Mouse (Mus musculus): ENCODE measurements around the gene Mypn. TPM values are rescaled to one million over a fixed set of nuclear protein-coding genes. Genes with fewer than 3 reads are reported as not detected.

The Mypn gene
- polyA plus RNA-seq, 1 experiment from 2014 or later: 2.6 TPM

DNA sequence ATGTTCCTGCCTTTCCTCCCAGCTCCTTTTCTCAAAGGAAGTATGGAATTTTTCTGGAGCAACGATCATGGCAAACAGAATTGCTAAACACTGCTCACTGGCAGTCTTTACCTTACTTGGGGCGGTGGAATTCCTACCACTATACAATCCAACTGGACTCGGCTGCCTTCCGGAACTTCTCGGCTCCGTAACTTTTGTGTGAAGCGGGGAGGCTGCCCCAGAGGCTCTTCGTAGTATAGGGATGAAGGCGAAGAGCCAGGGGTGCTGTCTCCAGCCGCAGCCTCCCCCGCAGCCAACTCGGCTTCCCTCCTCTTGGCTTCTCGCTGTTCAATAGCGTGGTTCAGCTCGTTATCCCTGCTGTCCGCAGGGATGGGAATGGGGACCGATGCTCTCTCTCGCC is 11.5 kb downstream of the Mypn start:
- Histone ChIP-seq H3K27ac (no peak overlapping the region), H3K4me1 (no peaks in the 10 kb centered on the region), H3K9ac (no peak overlapping the region), H3K4me2 (replicated peaks) (no peak overlapping the region), H3K36me3 (no peaks in the 10 kb centered on the region), H3K4me3 (no peak overlapping the region), H3K27me3 (no peaks in the 10 kb centered on the region), H3K9me3 (no peaks in the 10 kb centered on the region)
- ATAC-seq (ENCODE audit: low FRiP score, low read depth): no peak
- WGBS: 64% methylated on average over 18 of the region's 18 CpGs

DNA sequence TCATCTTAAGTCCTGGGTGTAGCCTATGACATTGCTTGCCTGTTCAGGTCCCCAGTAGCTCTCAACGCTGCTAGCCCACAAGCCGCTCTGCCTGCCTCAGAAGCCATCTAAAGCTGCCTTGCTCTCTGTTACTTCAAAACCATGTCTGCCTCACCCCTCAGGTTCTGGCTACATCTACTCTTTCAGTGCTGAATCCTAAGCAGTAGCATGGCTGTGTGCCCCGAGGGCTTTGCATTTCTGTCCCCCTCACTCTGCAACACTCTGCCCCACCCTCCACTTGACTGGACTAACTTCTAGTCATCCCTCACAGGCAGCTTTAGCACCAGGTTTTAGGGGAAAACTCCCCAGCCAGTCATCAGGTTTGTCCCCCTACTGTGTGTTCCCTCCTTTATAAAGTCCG is 19.3 kb downstream of the Mypn start:
- 78% methylated on average over 4 of the region's 4 CpGs for WGBS
- no peak overlapping the region for H3K9ac ChIP-seq
- no peaks in the 10 kb centered on the region for H3K27me3 ChIP-seq
- H3K4me3 ChIP-seq: no peak overlapping the region
- H3K4me2 ChIP-seq (replicated peaks): no peak overlapping the region
- no peak for ATAC-seq (ENCODE audit: low FRiP score, low read depth)
- H3K27ac ChIP-seq: no peak overlapping the region
- no peaks in the 10 kb centered on the region for H3K36me3 ChIP-seq
- H3K4me1 ChIP-seq: no peaks in the 10 kb centered on the region
- H3K9me3 ChIP-seq: no peaks in the 10 kb centered on the region

DNA sequence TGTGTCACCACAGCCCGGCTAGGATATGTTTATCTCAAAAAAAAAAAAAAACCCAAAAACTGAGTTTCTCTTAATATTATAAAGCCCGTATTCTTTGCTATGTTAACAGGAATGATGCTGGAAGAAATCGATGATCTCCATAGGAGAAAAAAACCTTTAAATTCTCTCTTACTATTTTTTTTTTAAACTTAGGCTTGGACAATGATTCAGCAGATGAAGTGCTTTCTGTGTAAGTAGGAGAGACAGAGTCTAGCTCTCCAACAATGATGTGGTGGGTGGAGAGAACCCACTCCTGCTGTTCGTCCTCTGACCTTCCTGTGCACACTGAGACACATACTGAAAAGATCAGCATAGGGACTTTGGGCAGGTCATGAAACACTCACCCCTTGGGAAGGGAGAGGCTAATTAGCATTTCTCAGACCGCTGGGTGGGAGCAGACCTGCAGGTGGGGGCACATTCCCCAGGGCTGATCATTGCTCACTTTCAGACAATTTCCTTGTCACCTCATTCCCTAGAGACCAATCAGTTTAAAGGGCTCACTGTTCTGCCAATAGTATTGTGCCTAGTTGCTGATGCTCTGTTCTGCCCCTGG is 21.5 kb downstream of the Mypn start:
- peaks cover 2% of the 10 kb centered on the region; the same call in 1 of the 2 replicates for H3K4me1 ChIP-seq
- H3K27ac ChIP-seq: no peak overlapping the region
- no peaks in the 10 kb centered on the region for H3K9me3 ChIP-seq
- WGBS: 67% methylated on average over 5 of the region's 5 CpGs
- no peaks in the 10 kb centered on the region for H3K27me3 ChIP-seq
- H3K4me2 ChIP-seq (replicated peaks): no peak overlapping the region
- no peak for ATAC-seq (ENCODE audit: low FRiP score, low read depth)
- no peaks in the 10 kb centered on the region for H3K36me3 ChIP-seq
- H3K4me3 ChIP-seq: no peak overlapping the region
- H3K9ac ChIP-seq: no peak overlapping the region

DNA sequence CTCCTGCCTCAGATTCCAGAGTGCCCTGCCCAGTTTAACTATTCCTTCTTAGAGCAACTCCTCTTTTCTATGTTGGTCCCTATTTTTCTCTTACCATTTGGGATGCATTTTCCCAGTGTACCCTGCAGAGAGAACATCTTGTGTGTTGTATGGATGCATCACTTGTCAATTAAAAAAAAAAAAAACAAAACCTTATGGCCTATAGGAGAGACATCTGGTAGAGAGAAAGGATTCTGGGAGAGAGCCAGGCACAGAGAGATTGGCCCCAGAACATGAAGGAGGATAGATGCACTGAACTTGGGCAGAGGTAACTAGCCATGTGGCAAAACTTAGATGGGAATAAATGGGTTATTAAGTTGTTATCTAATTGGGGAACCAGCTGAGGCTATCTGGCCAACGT is 22.6 kb downstream of the Mypn start:
- no peaks in the 10 kb centered on the region for H3K36me3 ChIP-seq
- peaks cover 2% of the 10 kb centered on the region; the same call in 1 of the 2 replicates for H3K4me1 ChIP-seq
- no peak overlapping the region for H3K4me2 ChIP-seq (replicated peaks)

DNA sequence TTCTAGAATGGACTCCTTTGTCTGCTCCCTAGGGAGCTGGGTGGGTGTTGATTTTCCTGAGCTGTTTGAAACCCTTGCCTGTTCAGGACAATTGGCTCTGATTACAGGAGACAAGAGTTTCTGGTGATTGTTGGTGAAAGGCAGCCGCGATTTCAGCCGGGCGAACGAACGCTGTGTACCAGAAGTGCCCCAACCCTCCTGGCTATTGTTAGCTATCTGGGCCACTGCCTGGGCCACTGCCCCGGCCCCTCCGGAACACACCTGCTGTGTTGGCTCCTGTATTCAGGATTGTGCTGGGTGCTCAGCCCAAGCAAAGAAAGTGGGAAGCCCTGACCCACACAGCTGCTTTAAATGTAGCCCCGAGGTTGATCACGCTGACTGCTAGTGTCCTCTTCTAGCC is 24.2 kb downstream of the Mypn start:
- Histone ChIP-seq H3K4me3 (no peak overlapping the region), H3K4me1 (peaks cover 2% of the 10 kb centered on the region; the same call in 1 of the 2 replicates)

More for the DNA sequence above, 22.6 kb downstream of the Mypn start:
- H3K27ac ChIP-seq: no peak overlapping the region
- no peak for ATAC-seq (ENCODE audit: low FRiP score, low read depth)
- no peaks in the 10 kb centered on the region for H3K9me3 ChIP-seq
- 78% methylated on average over 1 of the region's 1 CpGs for WGBS
- H3K4me3 ChIP-seq: no peak overlapping the region
- no peak overlapping the region for H3K9ac ChIP-seq
- no peaks in the 10 kb centered on the region for H3K27me3 ChIP-seq

DNA sequence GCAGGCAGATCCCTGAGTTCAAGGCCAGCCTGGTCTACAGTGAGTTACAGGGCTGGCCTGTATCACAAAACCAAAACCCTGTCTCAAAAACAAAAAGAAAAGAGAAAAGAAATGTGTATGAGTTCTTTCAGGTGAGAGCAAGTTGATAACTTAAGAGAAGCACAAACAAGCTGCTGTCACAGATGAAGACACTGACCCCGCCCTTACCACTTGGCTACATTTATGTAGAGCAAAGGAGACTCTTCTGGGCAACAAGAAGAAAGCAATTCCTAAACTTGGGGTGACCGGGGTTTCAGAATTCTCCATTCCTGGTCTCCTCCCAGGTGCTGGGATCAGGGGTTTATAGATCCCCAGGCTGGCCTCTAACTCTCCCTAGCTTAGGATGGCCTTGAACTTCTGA is 25.4 kb downstream of the Mypn start:
- Histone ChIP-seq H3K4me2 (replicated peaks) (no peak overlapping the region), H3K27ac (no peak overlapping the region), H3K27me3 (no peaks in the 10 kb centered on the region), H3K4me3 (no peak overlapping the region), H3K36me3 (no peaks in the 10 kb centered on the region), H3K9ac (no peak overlapping the region), H3K4me1 (peaks cover 2% of the 10 kb centered on the region; the same call in 1 of the 2 replicates), H3K9me3 (no peaks in the 10 kb centered on the region)
- no peak for ATAC-seq (ENCODE audit: low FRiP score, low read depth)
- 85% methylated on average over 2 of the region's 2 CpGs for WGBS

More for the DNA sequence above, 24.2 kb downstream of the Mypn start:
- ATAC-seq (ENCODE audit: low FRiP score, low read depth): no peak
- no peak overlapping the region for H3K9ac ChIP-seq
- H3K36me3 ChIP-seq: no peaks in the 10 kb centered on the region
- no peaks in the 10 kb centered on the region for H3K9me3 ChIP-seq
- 84% methylated on average over 10 of the region's 10 CpGs for WGBS
- no peaks in the 10 kb centered on the region for H3K27me3 ChIP-seq
- no peak overlapping the region for H3K27ac ChIP-seq
- H3K4me2 ChIP-seq (replicated peaks): no peak overlapping the region

DNA sequence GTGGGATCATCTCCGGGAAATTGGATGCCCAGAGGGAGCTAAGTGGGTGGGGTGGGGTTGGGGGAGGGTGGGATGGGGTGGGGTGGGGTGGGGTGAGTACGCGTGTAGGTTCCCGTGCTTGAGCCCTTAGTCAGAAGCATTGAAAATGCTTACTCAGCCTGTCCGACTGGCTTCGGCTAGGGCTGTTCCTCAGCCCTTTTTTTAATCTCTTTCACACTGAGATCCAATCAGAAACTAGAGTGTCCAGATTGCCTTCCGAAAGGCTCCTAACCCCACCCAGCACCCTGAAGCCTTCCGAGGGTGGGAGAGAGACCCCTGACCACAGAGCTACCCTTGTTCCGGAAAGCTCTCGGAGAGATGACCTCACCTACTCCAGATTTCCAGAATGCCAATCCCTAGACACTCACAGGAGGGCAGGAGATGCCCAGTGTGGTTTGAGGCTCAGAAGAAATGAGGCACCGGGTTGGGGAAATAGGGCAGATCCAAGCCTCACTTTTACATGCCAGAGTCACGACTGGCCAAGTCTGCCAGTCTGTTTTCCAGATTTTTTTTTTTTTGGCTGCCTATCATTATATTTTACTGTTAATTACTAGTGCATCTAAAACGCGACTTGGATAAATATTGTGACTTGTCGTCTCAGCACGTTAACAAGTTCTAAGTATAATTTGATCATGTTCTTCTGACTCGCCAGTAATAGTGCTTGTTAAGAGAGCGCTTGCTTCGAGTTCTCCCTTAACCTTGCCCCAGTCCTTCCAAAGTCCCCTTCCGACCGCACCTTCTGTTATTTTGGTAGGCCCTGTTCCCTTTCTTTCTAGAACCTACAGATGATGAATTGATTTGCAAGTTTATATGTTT is 26.2 kb downstream of the Mypn start:
- no peak for ATAC-seq (ENCODE audit: low FRiP score, low read depth)
- no peak overlapping the region for H3K4me2 ChIP-seq (replicated peaks)
- WGBS: 74% methylated on average over 21 of the region's 21 CpGs
- H3K27ac ChIP-seq: no peak overlapping the region
- no peak overlapping the region for H3K9ac ChIP-seq
- no peaks in the 10 kb centered on the region for H3K36me3 ChIP-seq
- H3K4me1 ChIP-seq: peaks cover 2% of the 10 kb centered on the region; the same call in 1 of the 2 replicates
- H3K9me3 ChIP-seq: no peaks in the 10 kb centered on the region
- no peak overlapping the region for H3K4me3 ChIP-seq
- H3K27me3 ChIP-seq: no peaks in the 10 kb centered on the region

DNA sequence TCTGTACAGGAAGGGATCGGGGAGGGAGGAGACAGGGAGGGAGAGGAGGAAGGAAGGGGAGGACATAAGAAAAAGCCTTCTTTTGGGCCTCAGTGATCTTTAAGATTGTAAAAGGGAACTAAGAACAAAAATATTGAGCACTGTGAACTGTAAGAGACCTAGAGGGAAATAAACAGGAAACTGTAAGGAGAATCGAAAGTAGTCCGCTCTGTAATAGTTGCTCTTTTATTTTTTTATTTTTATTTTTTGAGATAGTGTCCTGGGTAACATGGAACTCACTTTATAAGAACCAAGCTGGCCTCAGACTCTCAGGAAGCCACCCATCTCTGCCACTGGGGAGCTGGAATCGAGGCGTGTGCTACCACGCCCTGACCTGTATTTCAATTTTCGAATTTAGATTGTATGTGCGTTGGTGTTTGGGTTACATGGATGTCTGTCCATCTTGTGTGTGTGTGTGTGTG is 27.3 kb downstream of the Mypn start:
- no peak overlapping the region for H3K9ac ChIP-seq
- H3K27me3 ChIP-seq: no peaks in the 10 kb centered on the region
- H3K4me2 ChIP-seq (replicated peaks): no peak overlapping the region
- H3K27ac ChIP-seq: no peak overlapping the region
- no peaks in the 10 kb centered on the region for H3K36me3 ChIP-seq
- ATAC-seq (ENCODE audit: low FRiP score, low read depth): no peak
- 93% methylated on average over 8 of the region's 8 CpGs for WGBS
- H3K4me1 ChIP-seq: peaks cover 2% of the 10 kb centered on the region; the same call in 1 of the 2 replicates
- no peaks in the 10 kb centered on the region for H3K9me3 ChIP-seq
- H3K4me3 ChIP-seq: no peak overlapping the region

DNA sequence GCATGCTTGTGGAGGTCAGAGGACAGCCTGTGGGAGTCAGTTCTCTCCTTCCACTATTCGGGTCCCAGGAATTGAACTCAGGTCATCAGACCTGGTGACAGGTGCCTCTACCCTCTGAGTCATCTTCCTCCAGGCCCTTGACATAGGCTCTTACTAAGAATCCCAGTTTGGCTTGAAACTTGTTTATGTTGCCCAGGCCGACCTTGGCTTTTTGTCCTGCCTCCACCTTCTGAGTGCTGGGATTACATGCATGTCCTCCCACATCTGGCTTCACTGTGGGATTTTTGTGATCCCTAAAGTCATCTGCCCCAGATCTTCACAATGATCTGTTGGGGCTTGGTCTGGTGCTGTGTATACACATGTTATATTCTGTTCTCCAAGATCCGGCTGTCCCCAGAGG is 31.7 kb downstream of the Mypn start:
- WGBS: 69% methylated on average over 3 of the region's 3 CpGs
- H3K9me3 ChIP-seq: no peaks in the 10 kb centered on the region
- no peak overlapping the region for H3K9ac ChIP-seq
- ATAC-seq (ENCODE audit: low FRiP score, low read depth): no peak
- no peaks in the 10 kb centered on the region for H3K4me1 ChIP-seq
- H3K27ac ChIP-seq: no peak overlapping the region
- H3K36me3 ChIP-seq: no peaks in the 10 kb centered on the region
- no peak overlapping the region for H3K4me3 ChIP-seq
- H3K4me2 ChIP-seq (replicated peaks): no peak overlapping the region
- H3K27me3 ChIP-seq: no peaks in the 10 kb centered on the region

DNA sequence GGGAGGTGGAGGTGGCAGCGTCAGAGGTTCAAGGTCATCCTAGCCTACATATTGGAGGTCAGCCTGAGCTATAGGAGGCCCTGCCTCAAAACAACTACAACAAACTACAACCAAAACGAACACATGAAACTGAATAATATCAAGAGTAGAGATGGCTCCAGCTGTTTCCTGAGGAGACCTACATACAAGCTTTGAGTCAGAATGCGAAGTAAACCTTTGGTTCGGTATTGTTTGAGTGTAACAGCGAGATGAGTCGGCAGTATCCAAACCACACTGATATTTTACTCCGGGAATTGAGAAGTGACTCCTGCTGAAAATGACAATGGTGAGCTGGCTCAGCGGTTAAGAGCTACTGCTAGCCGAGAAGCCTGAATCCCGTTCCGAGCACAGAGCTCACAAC is 34.2 kb downstream of the Mypn start:
- no peaks in the 10 kb centered on the region for H3K9me3 ChIP-seq
- no peaks in the 10 kb centered on the region for H3K27me3 ChIP-seq
- ATAC-seq (ENCODE audit: low FRiP score, low read depth): no peak
- H3K27ac ChIP-seq: no peak overlapping the region
- no peak overlapping the region for H3K4me2 ChIP-seq (replicated peaks)
- H3K9ac ChIP-seq: no peak overlapping the region
- no peaks in the 10 kb centered on the region for H3K36me3 ChIP-seq
- 87% methylated on average over 11 of the region's 11 CpGs for WGBS
- H3K4me3 ChIP-seq: no peak overlapping the region
- no peaks in the 10 kb centered on the region for H3K4me1 ChIP-seq

DNA sequence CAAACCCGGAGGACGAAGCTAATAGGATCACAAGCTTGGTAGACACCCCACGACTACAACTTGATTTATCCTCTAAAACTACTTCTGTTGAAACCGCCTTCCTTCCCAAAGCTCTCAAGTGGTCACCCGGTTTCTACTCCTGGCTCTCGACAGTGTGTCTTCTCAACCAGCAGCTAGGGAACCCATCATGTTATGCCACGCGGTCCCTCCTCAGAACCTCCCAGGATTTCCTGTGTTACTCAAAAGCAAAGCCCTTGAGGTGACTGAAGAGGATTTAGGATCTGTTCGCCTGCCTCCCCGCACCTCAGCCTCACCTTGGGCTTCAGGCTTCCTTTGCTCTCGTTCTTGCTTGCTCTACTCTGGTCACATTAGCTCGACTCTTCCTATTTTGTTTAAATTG is 35.6 kb downstream of the Mypn start:
- no peaks in the 10 kb centered on the region for H3K9me3 ChIP-seq
- H3K27ac ChIP-seq: no peak overlapping the region
- H3K4me1 ChIP-seq: no peaks in the 10 kb centered on the region
- no peaks in the 10 kb centered on the region for H3K36me3 ChIP-seq
- H3K4me2 ChIP-seq (replicated peaks): no peak overlapping the region
- H3K27me3 ChIP-seq: no peaks in the 10 kb centered on the region
- H3K4me3 ChIP-seq: no peak overlapping the region
- no peak overlapping the region for H3K9ac ChIP-seq
- 88% methylated on average over 12 of the region's 12 CpGs for WGBS
- ATAC-seq (ENCODE audit: low FRiP score, low read depth): no peak

DNA sequence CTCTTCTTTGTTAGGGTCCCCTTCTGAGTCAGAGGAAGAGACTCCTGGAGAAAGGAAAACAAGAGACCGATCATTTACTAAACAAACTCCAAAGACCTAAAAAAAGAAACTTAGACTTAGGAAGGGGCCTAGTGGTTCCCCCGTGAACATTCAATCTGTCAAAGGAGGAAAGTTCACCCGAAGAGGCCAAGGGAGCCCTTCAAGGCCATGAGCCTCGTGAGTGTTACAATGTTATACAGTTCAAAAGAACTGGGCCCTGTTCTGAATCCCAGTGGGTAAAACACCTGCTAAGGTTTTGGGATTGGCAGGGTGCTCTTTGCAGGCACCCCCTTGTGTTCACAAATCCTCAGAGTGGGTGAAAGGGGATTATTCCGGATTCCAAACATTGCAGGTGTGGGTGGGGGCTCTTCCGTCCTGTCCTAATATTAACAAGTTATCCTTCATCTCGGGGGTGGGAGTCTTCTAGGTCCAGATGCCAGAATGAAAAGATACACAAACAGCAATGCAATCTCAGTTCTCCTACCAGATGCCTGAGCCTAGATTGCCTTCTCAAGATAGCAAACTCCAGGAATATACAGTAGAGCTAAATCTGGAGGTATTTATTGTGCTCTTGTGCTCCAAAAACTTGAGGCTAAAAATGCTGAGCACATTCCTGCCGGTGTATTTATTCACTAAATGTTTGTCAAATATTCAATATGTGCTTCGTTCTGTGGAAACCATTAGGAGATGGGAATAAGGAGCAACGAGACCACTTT is 36.3 kb downstream of the Mypn start:
- ATAC-seq (ENCODE audit: low FRiP score, low read depth): no peak
- no peaks in the 10 kb centered on the region for H3K36me3 ChIP-seq
- no peaks in the 10 kb centered on the region for H3K27me3 ChIP-seq
- WGBS: 86% methylated on average over 10 of the region's 10 CpGs
- H3K4me3 ChIP-seq: no peak overlapping the region
- no peaks in the 10 kb centered on the region for H3K4me1 ChIP-seq
- no peak overlapping the region for H3K27ac ChIP-seq
- H3K9me3 ChIP-seq: no peaks in the 10 kb centered on the region
- H3K9ac ChIP-seq: no peak overlapping the region
- H3K4me2 ChIP-seq (replicated peaks): no peak overlapping the region

Data from limb, embryonic 13.5 days (tissue).